Mouse (Mus musculus): ENCODE measurements at regions not wholly inside any gene's neighbourhood (a gene's known extent, or its start where the extent isn't known, plus 50 kb on each side); places are given as distances from the start of the nearest gene placed in this dataset.
A peak's percentile ranks its signal among the peaks of the same experiment; 100 is the strongest.

DNA sequence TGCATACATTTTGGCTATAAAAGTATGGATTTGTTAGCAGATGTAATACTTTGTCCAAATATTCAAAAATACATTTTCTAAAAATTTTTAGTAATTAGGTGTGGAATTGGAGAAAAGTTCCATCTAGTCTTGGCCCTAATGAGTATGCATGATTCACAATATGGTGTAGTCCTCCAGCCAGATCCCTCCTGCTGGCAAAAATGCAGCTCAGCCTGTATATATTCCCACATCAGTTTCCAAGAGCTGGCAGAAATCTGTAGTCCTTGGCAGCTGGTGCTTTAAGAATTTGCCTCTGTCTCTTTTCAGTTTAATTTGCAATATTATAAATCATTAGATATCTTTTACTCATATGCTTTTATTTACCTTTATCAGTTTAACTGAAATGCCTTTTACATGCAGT is 1358.3 kb downstream of the Lrfn5 start:
- Histone ChIP-seq H3K27ac (ENCODE audit: control insufficient read depth, insufficient read depth, low read depth, low read length, poor library complexity) (no peak overlapping the region), H3K4me1 (ENCODE audit: control insufficient read depth, insufficient read depth, low read length) (no peaks in the 10 kb centered on the region), H3K4me3 (replicated peaks; ENCODE audit: control insufficient read depth, low read depth, low read length) (no peak overlapping the region)
- TF ChIP-seq CTCF (IDR thresholded peaks at IDR 0.05; ENCODE audit: control insufficient read depth, insufficient read depth, low read length) (no peak), POLR2A (IDR thresholded peaks at IDR 0.05; ENCODE audit: borderline replicate concordance, control insufficient read depth, low read depth, low read length) (no peak)

DNA sequence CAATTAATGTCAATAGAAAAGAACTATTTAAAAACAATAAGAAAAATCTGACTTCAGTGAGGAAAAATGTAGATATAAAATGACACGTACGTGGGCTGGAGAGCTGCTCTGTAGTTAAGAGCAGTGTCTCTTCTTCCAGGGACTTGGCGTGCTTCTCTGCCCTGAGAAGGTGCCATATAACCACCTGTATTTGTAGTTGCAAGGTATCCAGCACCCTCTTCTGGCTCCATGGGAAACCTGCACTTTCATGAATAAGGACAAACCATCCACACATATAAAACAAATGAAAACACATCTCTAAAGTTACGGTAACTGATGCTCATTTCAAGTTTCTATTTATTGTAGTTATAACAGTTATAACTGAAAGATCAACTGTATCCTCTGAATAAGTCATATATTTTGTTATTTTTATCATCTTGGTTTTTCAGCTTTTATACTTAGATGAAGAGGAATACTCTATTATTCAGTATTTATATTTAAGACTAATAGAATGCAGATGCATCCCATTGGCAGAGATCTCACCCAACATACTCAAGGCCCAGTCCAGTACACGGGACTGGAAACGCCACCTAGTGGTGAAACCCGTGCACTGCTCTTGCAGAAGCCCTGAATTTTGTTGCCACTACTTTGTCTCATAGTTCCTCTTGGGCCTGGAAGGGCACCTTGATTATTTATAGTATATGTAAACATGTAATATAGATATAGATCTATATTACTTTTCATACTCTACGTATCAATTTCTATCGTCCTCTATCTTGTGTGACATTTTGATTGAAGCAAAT is 1370.1 kb downstream of the Lrfn5 start:
- no peak overlapping the region for H3K27ac ChIP-seq (ENCODE audit: control insufficient read depth, insufficient read depth, low read depth, low read length, poor library complexity)
- H3K4me3 ChIP-seq (replicated peaks; ENCODE audit: control insufficient read depth, low read depth, low read length): no peak overlapping the region
- TF ChIP-seq POLR2A (IDR thresholded peaks at IDR 0.05; ENCODE audit: borderline replicate concordance, control insufficient read depth, low read depth, low read length): no peak
- 0 out of 2 replicates have a peak, but pooled peaks have one; percentile 15 for TF ChIP-seq CTCF (IDR thresholded peaks at IDR 0.05; ENCODE audit: control insufficient read depth, insufficient read depth, low read length)
- 72% methylated on average over 9 of the region's 9 CpGs for WGBS
- no peaks in the 10 kb centered on the region for H3K4me1 ChIP-seq (ENCODE audit: control insufficient read depth, insufficient read depth, low read length)

Measured in bone marrow, adult 2 months (tissue).